Mouse (Mus musculus) midbrain, embryonic 16.5 days (tissue): ENCODE measurements around the gene Znrf1. TPM values are rescaled to one million over a fixed set of nuclear protein-coding genes. Genes with fewer than 3 reads are reported as not detected.
A peak's percentile ranks its signal among the peaks of the same experiment; 100 is the strongest.
"Not testable (repeated sequence)": the region's sequence is repeated elsewhere in the genome, so short reads cannot be mapped to it uniquely, and the experiment has no call there.

Source experiments
- ATAC-seq: fragments of 200-750 bp; cut with Nextera tagmentation; 2 replicates; pipeline ENCODE4 v1.8.0; 2017; ENCODE audit warnings: moderate TSS enrichment
- H3K27ac ChIP-seq: fragments of 300-500 bp; sonication (generic); 2 replicates; pipeline ENCODE4 v1.5.1; 2014; ENCODE audit warnings: mild to moderate bottlenecking, low read length, mixed read lengths
- H3K27me3 ChIP-seq: fragments of 300-500 bp; sonication (generic); 2 replicates; pipeline ENCODE4 v1.6.1; 2014; ENCODE audit warnings: low read depth, low read length, mixed read lengths; ENCODE audit not compliant: control insufficient read depth, insufficient read depth
- H3K36me3 ChIP-seq: fragments of 300-500 bp; sonication (generic); 2 replicates; pipeline ENCODE4 v1.6.1; 2014; ENCODE audit warnings: mild to moderate bottlenecking, low read length, moderate library complexity, mixed read lengths; ENCODE audit not compliant: control insufficient read depth, insufficient read depth
- H3K4me1 ChIP-seq: fragments of 300-500 bp; sonication (generic); 2 replicates; pipeline ENCODE4 v1.6.1; 2014; ENCODE audit warnings: mild to moderate bottlenecking, low read length, mixed read lengths; ENCODE audit not compliant: control insufficient read depth, insufficient read depth
- H3K4me2 ChIP-seq: fragments of 300-500 bp; sonication (generic); 2 replicates; pipeline ENCODE4 v1.6.1; 2014; ENCODE audit warnings: mild to moderate bottlenecking, low read length, mixed read lengths
- H3K4me3 ChIP-seq: fragments of 300-500 bp; sonication (generic); 2 replicates; pipeline ENCODE4 v1.5.1; 2014; ENCODE audit warnings: low read depth, mild to moderate bottlenecking, low read length, moderate library complexity, mixed read lengths
- H3K9ac ChIP-seq: fragments of 300-500 bp; sonication (generic); 2 replicates; pipeline ENCODE4 v1.6.1; 2014; ENCODE audit warnings: low read depth, low read length, mixed read lengths
- H3K9me3 ChIP-seq: fragments of 300-500 bp; sonication (generic); replicated peaks from 2 replicates; pipeline ENCODE4 v1.6.1; 2014; ENCODE audit warnings: mild to moderate bottlenecking, low read length, mixed read lengths; ENCODE audit not compliant: control insufficient read depth, poor library complexity, severe bottlenecking
- WGBS: fragments of 180-500 bp; shearing (Covaris S2); extraction: QIAGEN DNeasy Blood & Tissue Kit; methylation state at CpG from one replicate; pipeline ENCODE4 v1.1.7; 2014; 5-methylcytosine and 5-hydroxymethylcytosine counted together
- polyA plus RNA-seq: library from polyadenylated mRNA; unstranded; fragments of >200 nt; fragmentation: Nextera tagmentation; extraction: Ambion mirVana; gene quantifications from 2 replicates; pipeline ENCODE4 v1.2.1, GENCODE M21; 2015

Znrf1 gene
- polyA plus RNA-seq = 73.2 and 73.4 TPM in 2 replicates

DNA sequence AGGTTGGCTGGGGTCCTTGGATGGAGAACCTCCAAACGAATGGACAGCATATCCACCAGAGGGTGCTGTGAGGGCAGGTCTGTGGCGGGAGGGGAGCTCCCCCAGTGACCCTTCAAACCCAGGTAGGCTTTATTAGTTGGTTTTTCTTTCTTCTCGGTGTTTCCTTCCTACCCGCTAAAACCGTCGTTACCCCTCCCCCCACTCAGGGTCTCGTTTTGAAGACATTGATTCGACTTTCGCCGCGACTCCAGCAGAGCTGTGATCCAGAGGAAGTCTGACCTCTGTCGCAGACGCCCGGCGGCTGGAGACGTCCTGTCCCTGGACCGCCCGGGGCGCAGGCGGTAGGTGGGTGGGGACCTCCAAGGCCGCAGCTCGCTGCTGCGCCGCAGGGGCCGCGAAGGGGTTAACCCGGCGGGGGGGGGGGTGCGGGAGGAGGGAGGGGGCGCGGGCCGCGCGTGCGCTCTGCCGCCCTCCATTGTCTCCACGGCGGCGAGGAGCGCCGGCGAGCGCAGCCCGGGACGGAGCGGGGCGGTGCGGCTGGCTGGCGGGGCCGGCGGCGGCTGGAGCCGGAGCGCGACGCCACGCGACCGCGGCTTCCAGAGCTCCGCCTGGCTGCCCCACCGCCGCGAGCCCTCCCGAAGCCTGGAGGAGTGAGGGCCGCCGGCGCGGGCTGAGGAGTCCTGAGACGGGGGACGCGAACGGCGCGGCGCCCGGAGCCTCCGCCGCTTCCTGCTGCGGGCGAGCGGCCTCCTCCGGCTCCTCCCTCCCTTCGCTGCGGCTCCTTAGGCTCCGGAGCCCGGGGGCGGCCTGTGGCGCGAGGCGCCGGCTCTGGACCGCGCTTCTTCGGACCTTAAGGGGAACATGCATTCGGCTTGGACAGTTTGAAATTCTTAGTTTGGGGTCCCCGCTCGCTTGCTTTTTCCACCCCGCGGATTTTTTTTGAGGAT lies at the start of gene Znrf1:
TSS of gene Znrf1 (plus strand) at position 67 of the 947 bp plus-strand sequence.
- ATAC-seq = peak; percentile 89
- under 1% methylated on average over 59 of the region's 100 CpGs for WGBS

DNA sequence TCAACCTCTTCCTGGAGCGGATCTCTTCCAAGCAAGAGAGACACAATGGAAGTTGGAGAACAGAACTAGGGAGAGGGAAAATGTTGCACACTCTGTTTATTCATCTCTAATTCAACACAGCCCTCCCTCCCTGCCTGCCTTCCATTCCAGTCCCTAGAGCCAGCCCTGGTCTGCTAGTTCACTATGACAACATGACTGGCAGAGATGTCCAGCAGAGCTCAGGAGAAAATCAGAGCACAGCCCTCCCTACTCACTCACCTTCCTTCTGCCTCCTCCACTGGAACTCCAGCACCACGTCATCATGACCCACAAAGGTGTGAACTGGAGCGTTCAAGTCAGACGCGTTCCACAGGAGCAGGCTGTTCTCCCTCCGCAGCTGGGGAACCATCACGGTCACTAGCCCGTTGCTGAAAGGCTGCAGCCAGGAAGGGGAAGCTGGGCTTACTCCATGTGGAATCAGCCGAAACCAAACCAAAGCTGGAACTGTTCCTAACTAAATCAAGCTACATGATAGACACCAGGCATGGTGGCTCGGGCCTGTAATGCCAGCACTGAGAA lies 45.8 kb upstream of the Znrf1 start:
- H3K27ac ChIP-seq = no peak overlapping the region
- WGBS = 83% methylated on average over 10 of the region's 10 CpGs

More for the DNA sequence above, at the start of gene Znrf1:
- H3K4me1 ChIP-seq = peaks cover 32% of the 10 kb centered on the region
- H3K4me2 ChIP-seq = peak within 1 kb of the TSS; percentile 92
- peak within 1 kb of the TSS; percentile 96 for H3K27ac ChIP-seq
- H3K27me3 ChIP-seq = no peaks in the 10 kb centered on the region
- peak within 1 kb of the TSS; percentile 97 for H3K9ac ChIP-seq
- H3K4me3 ChIP-seq = peak within 1 kb of the TSS; percentile 99
- no peaks in the 10 kb centered on the region for H3K36me3 ChIP-seq
- H3K9me3 ChIP-seq = no peaks in the 10 kb centered on the region

DNA sequence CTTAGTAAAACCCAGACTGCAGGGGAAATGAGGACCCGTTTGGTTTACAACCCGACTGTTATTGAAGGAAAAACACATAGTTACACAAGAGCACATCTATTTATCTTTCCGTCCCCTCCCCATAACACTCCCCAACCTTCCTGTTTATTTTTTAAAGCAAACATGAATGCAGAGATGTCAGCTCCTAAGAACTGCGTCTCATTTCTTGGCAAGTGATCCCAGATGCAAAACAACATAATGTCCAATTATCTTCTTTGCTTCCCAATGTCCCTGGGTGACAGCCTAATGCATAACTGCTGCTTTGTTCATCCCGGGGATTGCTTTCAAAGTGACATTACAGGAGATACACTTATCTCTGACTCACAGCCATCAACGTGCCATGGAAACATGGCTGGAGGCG lies 44.7 kb upstream of the Znrf1 start:
- Histone ChIP-seq H3K4me2 (no peak overlapping the region), H3K4me3 (no peak overlapping the region), H3K36me3 (peaks cover 5% of the 10 kb centered on the region; the same call in 1 of the 2 replicates), H3K27ac (no peak overlapping the region), H3K4me1 (no peaks in the 10 kb centered on the region; the same call in 1 of the 2 replicates), H3K9ac (no peak overlapping the region), H3K27me3 (no peaks in the 10 kb centered on the region), H3K9me3 (no peaks in the 10 kb centered on the region)
- no peak; the same call in 1 of the 2 replicates for ATAC-seq
- 70% methylated on average over 7 of the region's 7 CpGs for WGBS

More for the DNA sequence above, 45.8 kb upstream of the Znrf1 start:
- H3K27me3 ChIP-seq = no peaks in the 10 kb centered on the region
- ATAC-seq = no peak
- H3K4me1 ChIP-seq = no peaks in the 10 kb centered on the region; the same call in 1 of the 2 replicates
- no peak overlapping the region for H3K4me2 ChIP-seq
- peaks cover 5% of the 10 kb centered on the region for H3K36me3 ChIP-seq
- no peak overlapping the region for H3K9ac ChIP-seq
- no peak overlapping the region for H3K4me3 ChIP-seq
- no peaks in the 10 kb centered on the region for H3K9me3 ChIP-seq

DNA sequence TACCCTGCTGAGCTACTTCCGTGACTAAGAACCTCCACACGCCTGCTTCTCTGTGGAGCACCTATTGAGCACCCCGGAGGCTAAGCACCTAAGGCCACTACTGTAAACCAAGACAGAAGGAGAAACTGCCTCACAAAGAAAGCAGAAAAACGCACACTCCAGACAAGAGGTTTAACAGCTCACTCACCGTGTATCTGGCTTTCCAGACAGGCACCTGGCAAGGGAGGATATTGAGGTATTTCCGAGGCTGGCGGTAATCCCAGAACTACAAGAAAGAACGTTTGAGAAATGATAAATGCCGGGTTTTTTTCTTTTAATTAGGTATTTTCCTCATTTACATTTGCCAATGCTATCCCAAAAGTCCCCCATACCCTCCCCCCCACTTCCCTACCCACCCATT lies 43.4 kb upstream of the Znrf1 start:
- Histone ChIP-seq H3K4me1 (no peaks in the 10 kb centered on the region; the same call in 1 of the 2 replicates), H3K27me3 (no peaks in the 10 kb centered on the region), H3K27ac (no peak overlapping the region), H3K4me2 (no peak overlapping the region), H3K9me3 (no peaks in the 10 kb centered on the region), H3K9ac (no peak overlapping the region), H3K4me3 (no peak overlapping the region), H3K36me3 (peaks cover 6% of the 10 kb centered on the region; the same call in 1 of the 2 replicates)
- no peak for ATAC-seq
- 87% methylated on average over 9 of the region's 9 CpGs for WGBS

DNA sequence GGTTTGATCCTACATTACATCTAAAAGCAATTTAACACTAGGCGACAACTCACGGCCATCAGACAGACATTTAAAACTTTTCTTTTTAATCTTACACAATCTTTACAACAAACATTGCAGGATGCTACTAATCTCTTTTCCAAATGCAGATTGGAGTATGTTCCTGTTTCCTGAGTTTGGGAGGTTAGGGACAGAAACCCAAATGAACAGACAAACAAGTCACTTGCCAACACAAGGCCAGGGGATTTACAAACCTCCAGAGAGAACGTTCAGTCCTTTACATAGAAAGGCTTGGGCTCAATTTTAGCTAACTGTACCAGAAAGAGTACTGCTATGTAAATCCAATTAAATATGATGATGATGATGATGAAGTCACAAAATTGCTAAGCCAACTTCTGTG lies 42.7 kb upstream of the Znrf1 start:
- 91% methylated on average over 3 of the region's 3 CpGs for WGBS
- H3K4me1 ChIP-seq = no peaks in the 10 kb centered on the region; the same call in 1 of the 2 replicates
- H3K27ac ChIP-seq = no peak overlapping the region
- no peaks in the 10 kb centered on the region for H3K27me3 ChIP-seq
- H3K9ac ChIP-seq = no peak overlapping the region
- no peak for ATAC-seq
- H3K4me3 ChIP-seq = no peak overlapping the region
- no peak overlapping the region for H3K4me2 ChIP-seq
- no peaks in the 10 kb centered on the region for H3K9me3 ChIP-seq
- peaks cover 6% of the 10 kb centered on the region; the same call in 1 of the 2 replicates for H3K36me3 ChIP-seq

DNA sequence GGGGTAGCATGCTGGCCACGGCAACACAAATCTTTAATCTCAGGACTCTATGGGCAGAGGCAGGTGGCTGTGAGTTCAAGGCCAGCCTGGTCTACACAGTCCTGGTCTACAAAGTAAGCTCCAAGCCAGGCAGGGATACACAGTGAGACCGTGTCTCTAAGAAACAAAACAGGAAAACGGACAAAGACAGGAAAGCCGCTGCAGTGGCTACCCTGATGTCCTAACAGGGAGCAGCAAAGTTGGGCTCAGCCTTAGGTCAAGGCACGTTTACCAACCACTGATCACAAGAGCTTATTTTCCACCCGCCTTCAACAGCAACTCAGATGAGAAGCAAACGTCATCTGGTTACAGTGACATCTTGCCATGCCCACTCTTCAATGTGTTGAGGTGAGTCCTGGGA lies 39.6 kb upstream of the Znrf1 start:
- Histone ChIP-seq H3K27me3 (no peaks in the 10 kb centered on the region), H3K4me3 (no peak overlapping the region), H3K36me3 (peaks cover 19% of the 10 kb centered on the region), H3K27ac (no peak overlapping the region), H3K4me2 (no peak overlapping the region), H3K9ac (no peak overlapping the region), H3K9me3 (no peaks in the 10 kb centered on the region), H3K4me1 (no peaks in the 10 kb centered on the region)
- WGBS = 87% methylated on average over 7 of the region's 7 CpGs
- ATAC-seq = no peak

DNA sequence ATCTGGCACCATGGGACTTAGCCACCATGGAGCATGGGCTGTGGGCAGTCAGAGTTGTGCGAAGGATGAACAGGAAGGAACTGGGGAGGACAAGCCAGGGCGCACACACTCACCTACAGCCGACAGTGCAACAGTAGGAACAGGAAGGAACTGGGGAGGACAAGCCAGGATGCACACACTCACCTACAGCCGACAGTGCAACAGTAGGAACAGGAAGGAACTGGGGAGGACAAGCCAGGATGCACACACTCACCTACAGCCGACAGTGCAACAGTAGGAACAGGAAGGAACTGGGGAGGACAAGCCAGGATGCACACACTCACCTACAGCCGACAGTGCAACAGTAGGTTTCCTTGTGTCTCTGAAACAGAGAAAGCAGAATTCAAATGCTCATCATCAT lies 37.6 kb upstream of the Znrf1 start:
- 96% methylated on average over 5 of the region's 6 CpGs for WGBS
- H3K4me2 ChIP-seq, H3K4me3 ChIP-seq, H3K9ac ChIP-seq, H3K27me3 ChIP-seq, ATAC-seq, H3K27ac ChIP-seq, H3K4me1 ChIP-seq, H3K9me3 ChIP-seq: not testable (repeated sequence)
- peaks cover 19% of the 10 kb centered on the region for H3K36me3 ChIP-seq

DNA sequence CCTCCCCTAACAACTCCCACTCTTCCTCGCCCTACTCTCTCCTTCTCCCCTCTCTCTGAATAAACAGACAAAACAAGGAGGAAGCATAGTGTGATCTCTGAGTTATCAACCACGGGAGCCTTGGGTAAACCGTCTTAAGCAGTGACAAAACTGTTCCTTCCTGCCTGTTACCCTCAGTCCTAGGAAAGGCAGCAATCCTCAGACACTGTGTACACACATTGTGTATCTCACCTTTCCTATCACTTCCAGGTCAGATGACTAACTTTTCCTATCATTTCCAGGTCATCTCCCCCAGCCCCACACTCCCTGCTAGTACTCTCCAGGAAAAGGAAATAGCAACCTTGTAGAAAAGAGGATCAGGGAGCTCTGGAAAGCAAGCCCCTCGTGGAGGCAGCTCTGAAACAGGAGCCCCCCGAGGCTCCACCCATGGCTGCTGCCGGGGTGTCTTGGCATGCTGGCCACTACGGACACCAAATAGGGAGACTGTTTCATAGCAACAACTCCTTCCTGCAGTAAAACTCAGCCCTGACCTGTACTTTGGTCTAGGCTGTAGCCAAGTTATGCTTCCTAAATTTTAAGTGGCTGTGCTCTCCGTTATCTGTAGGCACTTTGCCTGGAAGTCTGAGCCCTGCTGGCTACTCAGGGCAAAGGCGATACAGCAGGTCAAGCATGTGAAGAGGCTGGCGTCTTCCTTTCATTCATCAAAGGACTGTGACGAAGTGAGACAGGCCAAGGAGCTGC lies 34.0 kb upstream of the Znrf1 start:
- Histone ChIP-seq H3K27me3 (no peaks in the 10 kb centered on the region), H3K4me2 (no peak overlapping the region), H3K36me3 (peaks cover 18% of the 10 kb centered on the region; the same call in 1 of the 2 replicates), H3K9me3 (no peaks in the 10 kb centered on the region), H3K9ac (no peak overlapping the region), H3K27ac (no peak overlapping the region), H3K4me1 (no peaks in the 10 kb centered on the region), H3K4me3 (no peak overlapping the region)
- no peak for ATAC-seq
- 76% methylated on average over 11 of the region's 11 CpGs for WGBS
